Mouse (Mus musculus): ENCODE measurements at regions not wholly inside any gene's neighbourhood (a gene's known extent, or its start where the extent isn't known, plus 50 kb on each side); places are given as distances from the start of the nearest gene placed in this dataset.

GRCm38 (mm10) chr4:127445300-127445699, 87.3 kb upstream of the Gjb5 start:
- TF ChIP-seq POLR2A (IDR thresholded peaks at IDR 0.05; ENCODE audit: borderline replicate concordance, control insufficient read depth, low read depth, low read length) (no peak), CTCF (IDR thresholded peaks at IDR 0.05; ENCODE audit: control insufficient read depth, insufficient read depth, low read length) (no peak)

All from bone marrow, adult 2 months (tissue).